Mouse (Mus musculus) stomach, embryonic 14.5 days (tissue): Measurements from ENCODE around the gene Metrnl. TPM values are rescaled to one million over a fixed set of nuclear protein-coding genes. Genes with fewer than 3 reads are reported as not detected.
A peak's percentile ranks its signal among the peaks of the same experiment; 100 is the strongest.

Experiments
- ATAC-seq: fragments of 200-750 bp; cut with Nextera tagmentation; 2 replicates; pipeline ENCODE4 v1.8.0; 2017; ENCODE audit warnings: low read depth, moderate TSS enrichment; ENCODE audit not compliant: insufficient number of reproducible peaks, insufficient read depth, low FRiP score
- H3K27ac ChIP-seq: fragments of 300-500 bp; sonication (generic); 2 replicates; pipeline ENCODE4 v1.5.1; 2014; ENCODE audit warnings: mild to moderate bottlenecking, low read length, moderate library complexity, mixed read lengths
- H3K27me3 ChIP-seq: fragments of 300-500 bp; sonication (generic); 2 replicates; pipeline ENCODE4 v1.6.1; 2014; ENCODE audit warnings: low read length, control low read depth, mixed read lengths; ENCODE audit not compliant: control insufficient read depth, insufficient read depth
- H3K36me3 ChIP-seq: fragments of 300-500 bp; sonication (generic); 2 replicates; pipeline ENCODE4 v1.6.1; 2014; ENCODE audit warnings: mild to moderate bottlenecking, control low read depth, low read length, moderate library complexity, mixed read lengths; ENCODE audit not compliant: control insufficient read depth, insufficient read depth
- H3K4me1 ChIP-seq: fragments of 300-500 bp; sonication (generic); 2 replicates; pipeline ENCODE4 v1.6.1; 2014; ENCODE audit warnings: low read length, control low read depth, mixed read lengths; ENCODE audit not compliant: control insufficient read depth, insufficient read depth
- H3K4me2 ChIP-seq: fragments of 300-500 bp; sonication (generic); replicated peaks from 2 replicates; pipeline ENCODE4 v1.6.1; 2014; ENCODE audit warnings: low read depth, low read length, control low read depth
- H3K4me3 ChIP-seq: fragments of 300-500 bp; sonication (generic); 2 replicates; pipeline ENCODE4 v1.5.1; 2014; ENCODE audit warnings: low read depth, low read length, control low read depth
- H3K9ac ChIP-seq: fragments of 300-500 bp; sonication (generic); replicated peaks from 2 replicates; pipeline ENCODE4 v1.6.1; 2014; ENCODE audit warnings: low read depth, mild to moderate bottlenecking, control low read depth, low read length, moderate library complexity, mixed read lengths
- H3K9me3 ChIP-seq: fragments of 300-500 bp; sonication (generic); 2 replicates; pipeline ENCODE4 v1.6.1; 2016; ENCODE audit warnings: low read depth, low read length, control low read depth; ENCODE audit not compliant: control insufficient read depth
- whole genome bisulfite sequencing: fragments of 180-500 bp; shearing (Covaris S2); extraction: QIAGEN DNeasy Blood & Tissue Kit; methylation state at CpG from one replicate; pipeline ENCODE4 v1.1.7; 2014; 5-methylcytosine and 5-hydroxymethylcytosine counted together
- polyA plus RNA-seq: library from polyadenylated mRNA; unstranded; fragments of >200 nt; fragmentation: Nextera tagmentation; extraction: Ambion mirVana; gene quantifications from 2 replicates; pipeline ENCODE4 v1.2.1, GENCODE M21; 2014

Metrnl gene
- polyA plus RNA-seq, 1 experiment from 2014 or later = 24.2 TPM

DNA sequence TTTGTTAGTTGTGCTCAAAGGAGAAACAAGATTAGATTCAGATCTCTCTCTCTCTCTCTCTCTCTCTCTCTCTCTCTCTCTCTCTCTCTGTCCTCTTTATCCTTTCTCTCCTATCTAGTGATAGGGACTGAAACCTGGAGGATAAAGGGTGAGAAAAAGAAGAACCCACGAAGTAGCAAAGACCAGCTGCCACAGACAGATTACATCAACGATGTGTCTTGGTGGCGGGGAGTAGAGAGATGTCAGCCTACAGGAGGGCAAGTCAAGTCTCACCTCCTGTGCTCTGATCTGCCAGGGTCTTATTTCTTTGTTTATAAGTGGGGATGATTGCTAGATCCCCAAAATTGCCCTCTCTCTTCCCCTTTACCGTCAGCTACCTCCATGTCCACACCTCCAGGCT lies 7.9 kb downstream of the Metrnl start:
- Histone ChIP-seq H3K9ac (no peak overlapping the region), H3K4me3 (no peak overlapping the region), H3K4me1 (peaks cover 9% of the 10 kb centered on the region; the same call in 1 of the 2 replicates), H3K27ac (no peak overlapping the region), H3K36me3 (no peaks in the 10 kb centered on the region), H3K27me3 (no peaks in the 10 kb centered on the region), H3K4me2 (no peak overlapping the region), H3K9me3 (no peaks in the 10 kb centered on the region)
- no peak for ATAC-seq
- 65% methylated on average over 4 of the region's 4 CpGs for WGBS

DNA sequence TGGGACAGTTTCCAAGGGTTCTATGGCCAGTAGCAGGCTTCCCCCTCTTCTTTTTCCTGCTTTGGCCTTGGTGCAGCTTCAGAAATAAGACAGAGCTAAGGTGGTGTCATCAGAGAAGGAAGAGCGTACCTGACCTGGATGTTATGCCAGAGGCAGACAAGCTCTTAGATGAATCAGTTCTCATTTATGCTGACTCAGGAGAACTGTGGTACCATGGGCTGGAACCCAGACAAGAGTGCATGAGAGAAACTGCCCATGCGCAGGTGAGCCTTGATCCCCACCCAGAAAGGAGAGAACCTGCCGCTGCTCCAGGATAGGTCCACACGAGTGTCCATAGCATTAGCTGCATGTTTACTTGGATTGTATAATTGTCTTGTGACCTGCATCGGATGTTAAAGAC lies 8.9 kb downstream of the Metrnl start:
- no peaks in the 10 kb centered on the region for H3K27me3 ChIP-seq
- H3K4me1 ChIP-seq = peaks cover 8% of the 10 kb centered on the region; the same call in 1 of the 2 replicates
- no peak overlapping the region for H3K27ac ChIP-seq
- H3K36me3 ChIP-seq = no peaks in the 10 kb centered on the region
- no peak overlapping the region for H3K9ac ChIP-seq
- H3K4me3 ChIP-seq = no peak overlapping the region
- no peak for ATAC-seq
- H3K4me2 ChIP-seq = no peak overlapping the region
- no peaks in the 10 kb centered on the region for H3K9me3 ChIP-seq
- 93% methylated on average over 5 of the region's 5 CpGs for WGBS

DNA sequence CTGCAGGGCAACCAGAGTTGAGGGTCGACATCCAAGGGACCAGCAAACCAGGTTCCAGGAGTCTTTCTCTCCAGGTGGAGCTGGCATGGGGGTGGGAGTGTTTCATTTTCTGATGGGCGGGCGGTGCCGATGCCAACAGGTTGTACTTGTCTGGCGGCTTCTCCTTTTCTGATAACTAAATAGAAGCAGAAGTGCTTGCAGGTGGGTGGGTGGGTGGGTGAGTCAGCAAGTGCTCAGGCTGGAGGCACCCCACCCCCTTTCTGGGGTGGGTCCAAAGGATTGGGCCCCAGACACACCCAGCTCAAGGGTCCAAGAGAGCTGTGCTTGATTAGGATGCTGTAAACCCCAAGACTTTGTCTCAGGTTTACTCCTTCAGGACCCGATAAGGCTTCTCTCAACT lies 11.6 kb downstream of the Metrnl start:
- no peak overlapping the region for H3K4me3 ChIP-seq
- peak overlapping the region; percentile 73; the same call in 1 of the 2 replicates for H3K27ac ChIP-seq
- WGBS = 76% methylated on average over 6 of the region's 6 CpGs

DNA sequence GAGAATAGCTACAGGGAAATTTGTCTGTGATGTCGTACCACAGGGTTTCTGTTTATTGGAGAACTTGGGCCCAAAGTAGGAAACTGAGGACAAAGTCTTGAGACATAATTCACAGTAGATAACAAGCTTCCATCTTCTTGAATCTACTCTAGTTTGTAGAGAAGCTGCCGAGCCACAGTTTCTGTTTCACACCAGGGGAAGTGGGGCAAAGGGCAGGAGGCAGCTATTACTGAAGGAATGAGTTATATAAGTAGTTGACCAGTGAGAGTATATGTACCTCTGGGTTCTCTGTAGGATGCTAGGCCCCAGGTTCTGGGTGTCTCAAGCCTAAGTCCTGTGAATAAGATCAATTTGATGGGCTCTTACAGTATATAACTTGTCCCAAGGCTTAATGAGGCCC lies 12.2 kb downstream of the Metrnl start:
- ATAC-seq = no peak
- H3K36me3 ChIP-seq = peaks cover 6% of the 10 kb centered on the region; the same call in 1 of the 2 replicates

More for the DNA sequence above, 11.6 kb downstream of the Metrnl start:
- Histone ChIP-seq H3K27me3 (no peaks in the 10 kb centered on the region), H3K4me2 (no peak overlapping the region), H3K36me3 (peaks cover 6% of the 10 kb centered on the region; the same call in 1 of the 2 replicates), H3K9ac (no peak overlapping the region), H3K4me1 (peaks cover 5% of the 10 kb centered on the region; the same call in 1 of the 2 replicates), H3K9me3 (no peaks in the 10 kb centered on the region)
- peak; percentile 70 for ATAC-seq

DNA sequence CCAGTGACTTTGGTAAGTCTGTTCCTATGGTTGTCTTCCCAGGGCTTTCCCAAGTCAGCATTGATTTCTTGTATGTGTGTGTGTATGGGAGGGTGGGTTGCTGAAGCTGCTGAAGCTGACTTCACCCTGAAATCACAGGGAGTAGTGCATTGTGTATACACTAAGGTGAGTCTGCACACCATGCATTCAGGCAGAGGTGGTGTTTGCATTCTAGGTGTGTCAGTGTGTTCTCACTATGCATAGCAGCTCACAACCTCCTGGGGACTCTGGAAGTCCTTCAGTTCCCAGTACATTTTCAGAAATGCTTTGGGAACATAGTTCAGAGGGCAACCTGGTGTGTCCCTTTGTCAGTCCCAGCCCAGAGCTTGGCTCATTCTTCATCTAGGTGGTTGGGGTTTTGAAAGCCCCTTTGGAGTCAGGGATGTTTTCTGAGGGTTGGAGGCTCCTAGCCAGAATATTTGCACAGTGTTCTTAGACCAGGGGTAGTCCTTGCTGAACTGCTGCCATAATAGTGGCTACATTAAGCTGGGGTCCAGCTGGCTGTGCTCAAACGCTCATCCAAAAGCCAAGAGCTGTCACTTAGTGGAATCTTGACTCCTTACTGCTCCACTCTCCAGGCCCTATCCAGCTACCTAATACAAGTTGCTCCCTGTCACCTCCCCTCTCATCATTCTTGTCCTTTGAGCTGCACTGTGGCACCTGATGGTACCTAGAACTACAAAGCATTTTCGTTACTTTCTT lies 13.6 kb downstream of the Metrnl start:
- H3K4me2 ChIP-seq = no peak overlapping the region
- H3K36me3 ChIP-seq = peaks cover 6% of the 10 kb centered on the region; the same call in 1 of the 2 replicates
- WGBS = 65% methylated on average over 2 of the region's 2 CpGs
- H3K4me1 ChIP-seq = peaks cover 5% of the 10 kb centered on the region
- H3K27me3 ChIP-seq = no peaks in the 10 kb centered on the region
- no peaks in the 10 kb centered on the region for H3K9me3 ChIP-seq
- H3K9ac ChIP-seq = no peak overlapping the region
- no peak overlapping the region for H3K4me3 ChIP-seq
- ATAC-seq = peak; percentile 33; the same call in 1 of the 2 replicates
- peak overlapping the region; percentile 73; the same call in 1 of the 2 replicates for H3K27ac ChIP-seq

More for the DNA sequence above, 12.2 kb downstream of the Metrnl start:
- Histone ChIP-seq H3K27ac (peak overlapping the region; percentile 73; the same call in 1 of the 2 replicates), H3K9me3 (no peaks in the 10 kb centered on the region), H3K4me1 (peaks cover 5% of the 10 kb centered on the region), H3K9ac (no peak overlapping the region), H3K27me3 (no peaks in the 10 kb centered on the region), H3K4me2 (no peak overlapping the region), H3K4me3 (no peak overlapping the region)
- 82% methylated on average over 2 of the region's 2 CpGs for WGBS

DNA sequence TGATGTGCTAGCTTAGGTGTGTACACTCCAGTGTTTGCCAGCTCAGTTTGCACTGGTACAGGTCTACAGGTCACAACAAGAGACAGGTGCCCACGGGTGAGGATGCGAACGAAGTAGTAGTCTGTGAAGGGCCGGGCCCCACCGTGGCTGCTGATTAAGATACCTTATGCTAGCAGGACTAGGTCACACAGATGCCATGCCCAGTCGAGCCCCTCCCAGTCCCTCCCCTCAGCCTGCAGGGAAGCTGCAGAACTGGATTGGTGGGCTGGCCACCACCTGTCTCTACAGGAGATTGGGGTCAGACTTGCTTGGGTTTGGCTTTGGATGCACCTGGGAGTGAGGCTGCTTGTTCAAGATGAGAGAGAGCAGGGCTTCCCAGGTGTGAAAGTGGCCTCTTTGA lies 16.4 kb downstream of the Metrnl start:
- Histone ChIP-seq H3K4me3 (no peak overlapping the region), H3K27ac (peak overlapping the region; percentile 1; the same call in 1 of the 2 replicates), H3K27me3 (no peaks in the 10 kb centered on the region), H3K4me1 (peaks cover 5% of the 10 kb centered on the region), H3K36me3 (peaks cover 6% of the 10 kb centered on the region; the same call in 1 of the 2 replicates), H3K9me3 (no peaks in the 10 kb centered on the region), H3K9ac (no peak overlapping the region), H3K4me2 (no peak overlapping the region)
- 43% methylated on average over 6 of the region's 6 CpGs for WGBS
- ATAC-seq = peak; percentile 84

DNA sequence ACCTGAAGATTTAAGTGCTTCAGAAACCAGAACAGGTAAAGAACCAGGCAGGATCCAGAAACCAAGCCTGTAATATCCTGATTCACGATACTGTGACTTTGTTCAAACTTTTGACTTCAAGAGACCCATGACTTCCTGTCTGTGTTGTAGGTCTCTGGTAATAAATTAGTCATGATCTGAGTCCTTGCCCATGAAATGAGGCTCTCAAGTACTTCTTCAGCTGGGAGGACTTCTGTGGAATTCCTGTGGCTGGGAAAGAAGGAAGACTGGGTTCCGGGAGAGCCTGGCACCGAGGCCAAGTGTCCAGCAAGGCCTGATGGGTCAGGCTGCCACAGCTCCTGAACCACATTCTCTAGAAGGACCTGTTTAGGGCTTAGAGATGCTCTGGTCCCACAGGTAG lies 19.4 kb downstream of the Metrnl start:
- Histone ChIP-seq H3K4me1 (no peaks in the 10 kb centered on the region; the same call in 1 of the 2 replicates), H3K9me3 (no peaks in the 10 kb centered on the region), H3K9ac (no peak overlapping the region), H3K4me2 (no peak overlapping the region), H3K36me3 (peaks cover 3% of the 10 kb centered on the region; the same call in 1 of the 2 replicates), H3K27ac (no peak overlapping the region), H3K4me3 (no peak overlapping the region), H3K27me3 (no peaks in the 10 kb centered on the region)
- no peak for ATAC-seq
- 86% methylated on average over 3 of the region's 3 CpGs for WGBS

DNA sequence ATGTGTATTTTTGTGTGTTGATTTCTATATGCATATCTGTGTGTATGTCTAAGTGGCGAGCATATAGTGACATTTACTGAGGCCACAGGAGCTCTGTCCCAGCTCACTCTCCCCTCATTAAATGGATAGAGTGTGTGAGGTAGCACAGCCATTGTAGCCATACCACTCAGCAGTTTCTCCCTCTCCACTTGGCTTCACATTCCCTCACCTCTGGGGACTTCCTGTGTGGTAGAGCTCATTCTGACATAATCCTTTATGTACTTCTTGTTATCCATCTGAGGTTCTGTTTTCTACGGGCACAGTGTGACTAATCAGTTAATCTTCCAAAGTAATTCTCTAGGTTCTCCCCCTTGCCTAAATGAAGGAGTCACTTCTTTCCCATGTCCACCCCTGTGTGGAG lies 21.1 kb downstream of the Metrnl start:
- H3K4me3 ChIP-seq = no peak overlapping the region
- no peak overlapping the region for H3K27ac ChIP-seq
- H3K9ac ChIP-seq = no peak overlapping the region
- no peaks in the 10 kb centered on the region for H3K27me3 ChIP-seq
- H3K9me3 ChIP-seq = no peaks in the 10 kb centered on the region
- no peak overlapping the region for H3K4me2 ChIP-seq
- 78% methylated on average over 2 of the region's 2 CpGs for WGBS
- ATAC-seq = no peak
- no peaks in the 10 kb centered on the region; the same call in 1 of the 2 replicates for H3K4me1 ChIP-seq
- no peaks in the 10 kb centered on the region for H3K36me3 ChIP-seq
